Mouse (Mus musculus) ES-E14 (cell line): ENCODE results near the gene Tas2r138. TPM values are rescaled to one million over a fixed set of nuclear protein-coding genes. Genes with fewer than 3 reads are reported as not detected.

Source experiments
- DNase-seq: peaks from one replicate; pipeline ENCODE4 v3.0.0-alpha.2; 2013; ENCODE audit warnings: low read depth, low spot score
- H3K27ac ChIP-seq: 2 replicates; pipeline ENCODE4 v1.5.1; 2012; ENCODE audit warnings: low read depth, mild to moderate bottlenecking, low read length, moderate library complexity, mixed read lengths; ENCODE audit not compliant: poor library complexity, insufficient read depth, severe bottlenecking
- H3K36me3 ChIP-seq: 2 replicates; pipeline ENCODE4 v1.6.1; 2012; ENCODE audit warnings: mild to moderate bottlenecking, low read length, moderate library complexity, mixed read lengths; ENCODE audit not compliant: control insufficient read depth, poor library complexity, insufficient read depth, severe bottlenecking
- H3K4me1 ChIP-seq, 2 experiments: fragments of 150-350 bp in 1 of 2; sonication (generic) in 1 of 2; 2 replicates each; pipeline ENCODE4 v1.6.1; 2012; ENCODE audit warnings: low read length in 2 of 2, mild to moderate bottlenecking in 1 of 2, mixed read lengths in 1 of 2; ENCODE audit not compliant: control insufficient read depth in 2 of 2, insufficient read depth in 2 of 2, poor library complexity in 1 of 2
- H3K4me3 ChIP-seq, 2 experiments: fragments of 150-350 bp in 1 of 2; sonication (generic) in 1 of 2; 2 replicates each; pipeline ENCODE4 v1.5.1; 2012; ENCODE audit warnings: low read length in 2 of 2, low read depth in 1 of 2, mild to moderate bottlenecking in 1 of 2, mixed read lengths in 1 of 2; ENCODE audit not compliant: insufficient read depth in 1 of 2, poor library complexity in 1 of 2, severe bottlenecking in 1 of 2
- H3K9ac ChIP-seq: 2 replicates; pipeline ENCODE4 v1.6.1; 2012; ENCODE audit warnings: low read depth, mild to moderate bottlenecking, low read length, mixed read lengths; ENCODE audit not compliant: poor library complexity, insufficient read depth, severe bottlenecking
- H3K9me3 ChIP-seq: fragments of 150-350 bp; sonication (generic); 2 replicates; pipeline ENCODE4 v1.6.1; 2012; ENCODE audit warnings: low read depth, mild to moderate bottlenecking, low read length; ENCODE audit not compliant: control insufficient read depth, insufficient read depth
- CHD2 ChIP-seq: IDR thresholded peaks from 2 replicates; pipeline ENCODE4 v1.6.1; 2014; ENCODE audit warnings: mild to moderate bottlenecking, low read depth, low read length, inconsistent platforms
- HCFC1 ChIP-seq: IDR thresholded peaks from 2 replicates; pipeline ENCODE4 v1.6.1; 2012; ENCODE audit warnings: low read length, inconsistent platforms, borderline replicate concordance; ENCODE audit not compliant: insufficient read depth
- MAFK ChIP-seq: IDR thresholded peaks from 2 replicates; pipeline ENCODE4 v1.6.1; 2014; ENCODE audit warnings: mild to moderate bottlenecking, low read depth, low read length, inconsistent platforms; ENCODE audit not compliant: insufficient read depth
- ZC3H11A ChIP-seq: IDR thresholded peaks from 2 replicates; pipeline ENCODE4 v1.6.1; 2012; ENCODE audit warnings: low read depth, mild to moderate bottlenecking, inconsistent platforms, low read length, borderline replicate concordance
- ZNF384 ChIP-seq: IDR thresholded peaks from 2 replicates; pipeline ENCODE4 v1.6.1; 2012; ENCODE audit warnings: low read depth, low read length, inconsistent platforms
- in situ Hi-C, 2 experiments: fragments of 600-800 bp; cut with MboI; formaldehyde crosslinking; loops; one replicate each; pipeline ENCODE4 v1.15.1; 2025; ENCODE audit warnings: low sequenced_read_pairs in 2 of 2, inconsistent platforms in 1 of 2; ENCODE audit not compliant: unreplicated experiment in 2 of 2
- total RNA-seq: library from RNA; depleted of rRNA; stranded (reverse); fragments of 300-350 nt; gene quantifications from 2 replicates; pipeline ENCODE4 v1.2.3, GENCODE M21; 2012; rRNA removed

Tas2r138 gene
- total RNA-seq, 1 experiment = not detected

DNA sequence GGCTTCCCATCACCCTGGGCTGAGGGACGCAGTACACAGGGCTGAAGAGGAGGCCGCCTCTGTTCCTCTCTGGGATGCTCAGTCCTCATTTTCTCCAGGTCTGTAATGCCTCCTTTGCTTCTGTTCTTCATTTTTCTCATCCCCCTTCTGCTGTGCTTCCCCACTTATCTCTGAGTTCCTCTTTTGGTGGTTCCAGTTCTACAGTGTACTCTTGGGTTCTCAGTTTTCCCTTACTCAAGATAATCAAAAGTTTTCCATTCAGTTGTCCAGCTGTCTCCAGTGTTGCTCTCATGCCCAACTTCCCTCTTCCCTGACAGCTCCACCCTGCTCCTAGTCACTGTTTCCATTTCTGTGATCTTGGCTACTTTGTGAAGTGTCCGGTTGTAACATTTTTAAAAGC is 39.5 kb downstream of the Tas2r138 start:
- no peaks in the 10 kb centered on the region for H3K9me3 ChIP-seq
- in situ Hi-C loops = no loop called here
- no peak for TF ChIP-seq ZNF384
- TF ChIP-seq ZC3H11A = no peak
- no peak for TF ChIP-seq HCFC1
- no peak for TF ChIP-seq MAFK
- no peak for TF ChIP-seq CHD2
- no peaks in the 10 kb centered on the region for H3K4me1 ChIP-seq
- H3K9ac ChIP-seq = no peak overlapping the region
- H3K27ac ChIP-seq = no peak overlapping the region
- H3K36me3 ChIP-seq = no peaks in the 10 kb centered on the region
- no peak for DNase-seq
- no peak overlapping the region for H3K4me3 ChIP-seq

DNA sequence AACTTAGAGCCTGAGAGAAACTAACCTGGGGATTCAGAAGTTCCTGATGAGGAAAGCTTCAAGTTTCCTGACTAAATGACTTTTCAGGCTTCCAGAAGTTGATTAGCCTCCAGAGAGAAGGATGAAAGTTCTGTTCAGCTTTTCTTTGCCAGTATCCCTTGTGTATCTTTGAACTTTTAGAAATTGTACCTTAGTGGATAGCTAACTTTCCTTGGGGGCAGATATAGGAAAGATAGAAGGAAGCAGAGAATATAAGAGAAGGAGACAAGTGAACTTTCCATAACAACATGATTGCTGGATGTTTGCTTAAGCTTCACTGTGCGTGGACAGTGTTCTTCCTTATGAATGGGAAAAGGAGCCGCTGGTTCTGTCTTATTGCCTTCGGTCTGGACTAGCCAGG is 43.9 kb downstream of the Tas2r138 start, which contains the start of gene Olfr460:
Gene Olfr460 (plus strand): TSS at position 301 of the 400 bp plus-strand sequence.
- no peak for DNase-seq
- Histone ChIP-seq H3K27ac (no peak within 1 kb of the TSS), H3K9me3 (no peaks in the 10 kb centered on the region), H3K4me1 (no peaks in the 10 kb centered on the region), H3K9ac (no peak within 1 kb of the TSS), H3K4me3 (no peak within 1 kb of the TSS), H3K36me3 (no peaks in the 10 kb centered on the region)
- TF ChIP-seq ZNF384 = no peak
- TF ChIP-seq MAFK = no peak
- TF ChIP-seq HCFC1 = no peak
- no peak for TF ChIP-seq ZC3H11A
- TF ChIP-seq CHD2 = no peak
- in situ Hi-C loops = no loop called here

Other genes with a start within 250 kb of the Tas2r138 start
- 4.1 and 5.8 TPM in 2 replicates for gene E330009J07Rik, start 177.2 kb downstream of the Tas2r138 start, total RNA-seq
- not detected in 2 replicates for gene Wee2, start 174.2 kb downstream of the Tas2r138 start, total RNA-seq
- gene Ssbp1, start 142.0 kb downstream of the Tas2r138 start, total RNA-seq = 96.9 and 112 TPM in 2 replicates
- 0.85 and 1.0 TPM in 2 replicates for gene Tas2r137, start 122.1 kb downstream of the Tas2r138 start, total RNA-seq
- 0.67 and 1.1 TPM in 2 replicates for gene Tas2r108, start 119.8 kb downstream of the Tas2r138 start, total RNA-seq
- gene Prss37, start 93.8 kb downstream of the Tas2r138 start, total RNA-seq = not detected in 2 replicates
- gene Olfr461, start 58.3 kb downstream of the Tas2r138 start, total RNA-seq = 0.11 TPM in 1 of 2 replicates, not detected in the other
- gene Olfr460, start 43.8 kb downstream of the Tas2r138 start, total RNA-seq = not detected in 2 replicates
- not detected in 2 replicates for gene Clec5a, start 27.5 kb downstream of the Tas2r138 start, total RNA-seq
- 0.22 TPM in 1 of 2 replicates, not detected in the other for gene Mgam, start 15.5 kb upstream of the Tas2r138 start, total RNA-seq